Mouse (Mus musculus) cerebellum, adult 2 months (tissue): ENCODE results near the gene Rdh16. TPM values are rescaled to one million over a fixed set of nuclear protein-coding genes. Genes with fewer than 3 reads are reported as not detected.
"Not testable (repeated sequence)": the region's sequence is repeated elsewhere in the genome, so short reads cannot be mapped to it uniquely, and the experiment has no call there.

Experiments
- DNase-seq, 2 experiments: peaks; one replicate each; pipeline ENCODE4 v3.0.0; 2021
- H3K27ac ChIP-seq: fragments of 200-500 bp; 2 replicates; pipeline ENCODE4 v1.5.1; 2012; ENCODE audit warnings: low read length, control low read depth, inconsistent platforms; ENCODE audit not compliant: insufficient read depth
- H3K27me3 ChIP-seq: fragments of 200-500 bp; 2 replicates; pipeline ENCODE4 v1.6.1; 2012; ENCODE audit warnings: inconsistent platforms, mild to moderate bottlenecking, low read length, moderate library complexity; ENCODE audit not compliant: control insufficient read depth, insufficient read depth
- H3K4me1 ChIP-seq: fragments of 200-500 bp; 2 replicates; pipeline ENCODE4 v1.6.1; 2011; ENCODE audit warnings: low read length; ENCODE audit not compliant: control insufficient read depth, insufficient read depth
- H3K4me3 ChIP-seq: fragments of 200-500 bp; replicated peaks from 2 replicates; pipeline ENCODE3; 2011; ENCODE audit warnings: mild to moderate bottlenecking, low read depth, low read length, control low read depth; ENCODE audit not compliant: insufficient read depth
- CTCF ChIP-seq: fragments of 200-500 bp; IDR thresholded peaks from 2 replicates; pipeline ENCODE4 v1.5.1; 2011; ENCODE audit warnings: low read depth, mild to moderate bottlenecking, control low read depth, low read length, moderate library complexity, borderline replicate concordance; ENCODE audit not compliant: insufficient read depth
- POLR2A ChIP-seq: fragments of 200-500 bp; IDR thresholded peaks from 2 replicates; pipeline ENCODE4 v1.6.1; 2011; ENCODE audit warnings: low read length, control low read depth, borderline replicate concordance; ENCODE audit not compliant: insufficient read depth
- WGBS: fragments of 180-500 bp; shearing (Covaris S2); methylation state at CpG from one replicate; pipeline ENCODE4 v1.1.7; 2018; 5-methylcytosine and 5-hydroxymethylcytosine counted together
- polyA plus RNA-seq: library from polyadenylated mRNA; depleted of rRNA; stranded (reverse); fragments of >200 nt; gene quantifications from 2 replicates; pipeline ENCODE4 v1.2.3, GENCODE M21; 2012; rRNA removed

The Rdh16 gene
- polyA plus RNA-seq, result 0.10 and 0.13 TPM in 2 replicates

- WGBS, result 59% methylated on average over 6 of the region's 6 CpGs
- no peak for TF ChIP-seq POLR2A
- TF ChIP-seq CTCF, result no peak
- H3K27ac ChIP-seq, result no peak within 1 kb of the TSS
- H3K4me3 ChIP-seq, result no peak within 1 kb of the TSS
- no peaks in the 10 kb centered on the region for H3K27me3 ChIP-seq
- no peaks in the 10 kb centered on the region for H3K4me1 ChIP-seq
- no peak for DNase-seq
These were observed at the start of gene Rdh16 for GRCm38 (mm10) chr10:127800891-127801290. Rdh16 (plus strand) TSS chr10:127801152.

- Histone ChIP-seq H3K27ac (no peak within 1 kb of the TSS), H3K4me3 (peak within 1 kb of the TSS; percentile 23), H3K27me3 (no peaks in the 10 kb centered on the region), H3K4me1 (no peaks in the 10 kb centered on the region)
- no peak for DNase-seq
- TF ChIP-seq CTCF (no peak), POLR2A (no peak)
- WGBS, result 71% methylated on average over 8 of the region's 8 CpGs
These were observed 49.4 kb upstream of the Rdh16 start, which contains the start of gene Gpr182 for GRCm38 (mm10) chr10:127751548-127751947. Gpr182 (minus strand) TSS chr10:127751732.

- TF ChIP-seq CTCF, result no peak
- TF ChIP-seq POLR2A, result no peak
- Histone ChIP-seq H3K27me3 (no peaks in the 10 kb centered on the region), H3K4me1 (no peaks in the 10 kb centered on the region), H3K27ac (no peak overlapping the region), H3K4me3 (no peak overlapping the region)
- WGBS, result 47% methylated on average over 6 of the region's 6 CpGs
- no peak for DNase-seq
These were observed 46.3 kb upstream of the Rdh16 start for GRCm38 (mm10) chr10:127754566-127755166.

DNA sequence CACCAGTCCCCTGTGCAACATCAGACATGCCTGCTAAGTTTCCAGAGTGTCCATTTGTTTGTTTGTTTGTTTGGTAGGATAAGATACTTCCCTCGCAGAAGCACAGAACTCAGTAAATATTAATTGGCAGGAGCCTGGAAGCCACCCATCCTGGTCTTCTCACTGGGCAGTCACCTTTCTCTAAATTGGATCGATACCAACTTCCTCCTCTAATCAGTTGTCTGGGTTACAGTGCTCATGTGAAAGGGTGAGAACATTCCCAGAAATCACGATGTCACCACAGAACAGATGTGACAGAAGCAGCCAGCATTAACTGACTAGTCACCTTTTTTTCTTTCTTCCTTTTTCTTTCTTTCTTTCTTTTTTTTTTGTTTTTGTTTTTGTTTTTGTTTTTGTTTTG is 45.7 kb upstream of the Rdh16 start:
- WGBS, result 45% methylated on average over 3 of the region's 3 CpGs
- Histone ChIP-seq H3K27ac (no peak overlapping the region), H3K27me3 (no peaks in the 10 kb centered on the region), H3K4me3 (no peak overlapping the region), H3K4me1 (no peaks in the 10 kb centered on the region)
- no peak for DNase-seq
- TF ChIP-seq POLR2A (no peak), CTCF (no peak)

DNA sequence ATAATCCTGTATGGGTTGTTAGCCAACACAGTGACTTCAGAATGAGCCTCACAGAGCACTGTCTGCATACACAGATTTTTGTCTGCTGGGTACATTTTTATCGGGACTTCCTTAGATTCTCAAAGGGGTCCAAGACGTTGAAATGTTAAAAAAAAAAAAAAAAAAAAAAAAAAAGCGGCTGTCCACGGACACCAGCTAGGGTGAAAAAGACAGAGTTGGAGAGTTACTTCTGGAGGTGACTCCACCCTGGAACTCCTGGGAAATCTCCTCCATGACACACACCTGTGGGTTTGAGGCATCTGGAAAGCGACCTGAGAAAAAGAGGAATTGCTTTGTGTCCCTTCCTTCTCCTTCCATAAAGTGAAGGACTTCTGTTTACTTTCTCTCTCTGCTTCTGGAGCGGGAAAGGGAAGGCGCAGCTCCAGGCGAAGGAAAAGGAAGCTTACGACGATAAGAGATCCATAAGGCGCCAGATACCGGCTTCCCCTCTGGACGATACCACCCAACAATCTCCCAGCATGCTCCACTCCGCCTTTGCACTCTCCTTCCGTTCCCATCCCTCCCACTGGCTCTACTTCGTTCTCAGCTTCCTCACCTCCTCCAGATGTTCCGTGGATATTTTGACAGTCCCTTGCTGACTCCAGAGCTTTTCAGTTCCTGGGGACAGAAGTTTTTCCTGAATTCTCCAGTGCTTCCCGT is 45.0 kb upstream of the Rdh16 start:
- DNase-seq, result no peak
- H3K27me3 ChIP-seq, result no peaks in the 10 kb centered on the region
- TF ChIP-seq POLR2A (no peak), CTCF (no peak)
- H3K27ac ChIP-seq, result no peak overlapping the region
- 61% methylated on average over 18 of the region's 18 CpGs for WGBS
- no peak overlapping the region for H3K4me3 ChIP-seq
- H3K4me1 ChIP-seq, result no peaks in the 10 kb centered on the region

DNA sequence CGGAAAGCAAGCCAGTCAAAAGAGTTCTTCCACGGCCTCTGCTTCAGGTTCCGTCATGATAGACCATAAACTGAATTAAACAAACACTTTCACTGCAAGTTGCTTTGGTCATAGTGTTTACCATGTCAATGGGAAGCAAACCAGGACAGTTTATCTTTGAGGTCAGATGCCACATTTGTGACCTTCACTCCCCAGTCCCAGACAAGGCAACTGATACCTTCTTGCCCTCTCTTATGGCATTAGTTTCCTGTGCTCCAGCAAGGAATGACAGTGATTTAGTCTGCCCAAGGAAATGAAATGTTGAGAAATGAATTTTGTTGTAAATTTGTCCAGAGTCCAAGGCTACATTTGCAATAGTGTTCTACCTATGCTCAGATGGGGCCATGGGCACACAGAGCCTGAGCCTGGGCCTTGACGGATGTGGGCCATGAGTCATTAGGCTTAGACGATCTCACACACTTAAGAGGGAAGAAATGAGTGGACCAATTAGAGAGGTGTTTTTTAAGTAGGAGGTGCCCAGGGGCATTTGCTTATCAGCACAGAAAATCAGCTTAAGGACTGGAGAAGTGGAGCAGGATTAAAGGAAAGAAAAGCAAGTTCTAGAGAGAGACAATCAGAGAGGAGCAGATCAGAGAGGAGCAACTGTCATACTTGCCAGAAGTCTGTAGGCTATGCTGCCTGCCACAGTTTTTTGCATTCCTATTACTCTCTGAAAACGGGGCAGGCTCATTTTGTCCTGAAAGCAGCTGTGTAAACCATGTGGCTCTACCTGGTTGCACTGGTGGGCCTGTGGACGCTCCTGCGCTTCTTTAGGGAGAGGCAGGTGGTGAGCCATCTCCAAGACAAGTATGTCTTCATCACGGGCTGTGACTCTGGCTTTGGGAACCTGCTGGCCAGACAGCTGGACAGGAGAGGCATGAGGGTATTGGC is 41.5 kb upstream of the Rdh16 start, which contains the start of the genes Rdh1 and Rdh16f1:
TSS of gene Rdh1 (plus strand) at position 541 of the 930 bp plus-strand sequence.
TSS of gene Rdh16f1 (plus strand) at position 607 of the 930 bp plus-strand sequence.
- Histone ChIP-seq H3K4me3 (no peak within 1 kb of the TSS), H3K27ac (no peak within 1 kb of the TSS), H3K4me1 (peaks cover 5% of the 10 kb centered on the region), H3K27me3 (no peaks in the 10 kb centered on the region)
- WGBS, result 76% methylated on average over 9 of the region's 9 CpGs
- no peak for DNase-seq
- TF ChIP-seq CTCF, result no peak
- no peak for TF ChIP-seq POLR2A

DNA sequence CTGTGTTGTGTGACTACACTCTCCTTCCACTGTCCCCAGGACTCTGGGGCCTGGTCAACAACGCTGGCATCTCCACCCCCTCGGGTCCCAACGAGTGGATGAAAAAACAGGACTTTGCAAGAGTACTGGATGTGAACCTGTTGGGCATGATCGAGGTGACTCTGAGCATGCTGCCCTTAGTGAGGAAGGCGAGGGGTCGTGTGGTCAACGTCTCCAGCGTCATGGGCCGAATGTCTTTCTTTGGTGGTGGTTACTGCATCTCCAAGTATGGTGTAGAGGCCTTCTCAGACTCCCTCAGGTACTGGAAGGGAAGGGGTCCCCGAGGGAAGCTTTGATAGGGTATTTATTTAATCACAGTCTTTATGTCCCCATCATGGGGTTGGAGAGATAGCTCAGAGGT is 38.0 kb upstream of the Rdh16 start:
- 94% methylated on average over 10 of the region's 10 CpGs for WGBS
- H3K4me3 ChIP-seq, H3K27me3 ChIP-seq, H3K4me1 ChIP-seq, H3K27ac ChIP-seq, DNase-seq: not testable (repeated sequence)
